Mouse (Mus musculus) adrenal gland, postnatal 14 days (tissue): ENCODE results near the gene Upk3bl. TPM values are rescaled to one million over a fixed set of nuclear protein-coding genes. Genes with fewer than 3 reads are reported as not detected.

Source experiments
- DNase-seq: peaks from one replicate; pipeline ENCODE4 v3.0.0; 2021; ENCODE audit warnings: mixed read lengths
- long read RNA-seq, 2 experiments: library from polyadenylated mRNA; stranded (forward); transcript quantifications; one replicate each; pipeline ENCODE4 v2.0.0; 2021
- total RNA-seq: library from RNA; stranded (reverse); gene quantifications from 2 replicates; pipeline ENCODE4 v1.2.3, GENCODE M21; 2021

Gene Upk3bl
- not detected in 2 replicates for total RNA-seq
- long read RNA-seq, experiment 1, result 0 reads
- long read RNA-seq, experiment 2, result 0 reads

DNA sequence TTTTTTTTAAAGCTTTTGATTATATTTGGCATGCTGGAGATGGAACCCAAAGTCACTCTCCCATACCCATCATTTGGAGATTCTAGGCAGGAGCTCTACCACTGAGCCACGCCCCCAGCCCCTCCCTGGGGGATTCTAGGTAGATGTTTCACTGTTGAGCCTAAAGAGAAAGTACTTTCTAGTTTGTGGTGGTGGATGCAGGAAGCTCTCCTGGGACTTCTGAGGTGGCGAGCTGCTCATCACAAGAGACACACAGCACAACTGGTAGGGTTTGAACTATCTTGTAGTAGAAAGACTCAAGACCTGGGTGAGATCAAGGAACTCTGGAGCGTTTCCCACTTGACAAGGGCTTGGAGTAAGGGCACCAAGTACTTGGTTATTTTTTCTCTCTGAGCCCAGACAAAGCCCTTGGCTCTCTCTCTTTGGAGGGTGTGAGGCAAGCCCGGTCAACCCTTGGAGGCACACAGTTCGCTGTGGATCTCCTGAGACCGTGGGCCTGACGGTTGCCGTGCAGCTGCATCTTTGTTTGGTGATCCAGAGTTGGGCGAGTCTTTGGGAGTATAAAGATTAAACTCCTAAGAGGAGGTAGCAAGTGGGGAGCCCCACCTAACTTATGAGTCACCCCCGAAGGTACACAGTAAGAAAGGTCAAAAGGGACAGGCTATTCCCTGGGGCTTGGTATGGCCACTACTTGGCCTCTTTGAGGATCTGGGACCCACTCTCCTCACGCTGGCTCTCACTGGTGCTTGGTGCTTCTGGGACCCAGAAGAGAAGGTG lies at the start of gene Upk3bl:
Gene Upk3bl, plus strand, starts transcription at position 192 of the 777 bp plus-strand sequence.
- no peak for DNase-seq

DNA sequence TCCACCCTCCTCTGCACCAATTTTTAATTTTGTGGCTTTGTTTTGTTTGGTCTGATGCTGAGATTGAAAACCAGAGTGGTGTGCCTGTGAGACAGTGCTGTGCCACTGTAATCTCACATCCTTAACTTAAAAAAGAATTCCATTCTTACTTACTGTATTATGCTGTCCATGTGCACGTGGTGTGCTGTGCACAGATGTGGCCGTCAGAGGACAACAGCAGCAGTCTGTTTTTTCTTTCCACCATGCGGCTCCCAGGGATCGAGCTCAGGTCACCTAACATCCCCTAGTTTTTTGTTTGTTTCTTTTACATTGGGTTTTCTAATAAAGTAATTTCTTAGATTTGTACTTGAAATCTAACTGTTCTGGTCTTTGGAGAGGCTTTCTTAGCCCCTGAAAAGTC lies 49.8 kb upstream of the Upk3bl start:
- no peak for DNase-seq

DNA sequence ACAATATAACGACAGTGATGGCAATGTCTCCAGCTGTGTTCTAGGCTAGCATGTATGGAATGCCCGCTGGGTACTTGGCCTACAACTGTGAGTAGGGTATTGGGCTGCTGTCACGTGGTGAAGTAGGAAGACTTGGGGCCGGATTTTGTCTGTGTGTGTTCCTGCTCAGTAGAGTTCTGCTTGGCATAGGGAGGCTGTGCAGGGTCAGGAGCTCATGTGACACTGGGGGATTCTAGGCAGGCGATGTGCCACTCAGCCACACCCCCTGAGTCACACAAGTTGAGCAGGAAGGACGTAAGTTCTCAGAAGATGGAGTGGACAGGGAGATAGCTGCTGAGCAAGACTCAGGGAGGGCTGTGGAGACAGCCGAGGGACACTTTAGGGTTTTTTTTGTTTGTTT lies 46.5 kb upstream of the Upk3bl start:
- peak; percentile 61 for DNase-seq

DNA sequence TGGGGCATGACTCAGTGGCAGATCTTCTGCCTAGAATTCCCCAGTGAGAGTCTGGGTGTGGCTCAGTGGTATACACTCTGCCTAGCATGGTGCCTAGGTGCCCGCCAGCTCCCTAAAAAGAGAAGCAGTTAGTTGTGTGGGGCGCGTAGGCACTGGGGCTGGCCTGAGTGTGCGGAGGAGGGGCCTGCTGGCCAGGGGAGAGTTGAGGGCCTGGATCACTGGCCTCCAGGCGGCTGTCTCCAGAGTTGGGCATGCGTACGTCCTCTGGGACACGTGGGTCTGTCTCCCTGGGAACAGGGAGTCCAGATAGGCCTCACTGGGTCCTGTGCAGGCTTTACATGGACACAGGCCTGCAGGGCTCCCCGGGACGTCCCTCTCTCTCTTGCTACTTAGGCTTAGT lies 39.4 kb upstream of the Upk3bl start:
- DNase-seq, result peak; percentile 57

DNA sequence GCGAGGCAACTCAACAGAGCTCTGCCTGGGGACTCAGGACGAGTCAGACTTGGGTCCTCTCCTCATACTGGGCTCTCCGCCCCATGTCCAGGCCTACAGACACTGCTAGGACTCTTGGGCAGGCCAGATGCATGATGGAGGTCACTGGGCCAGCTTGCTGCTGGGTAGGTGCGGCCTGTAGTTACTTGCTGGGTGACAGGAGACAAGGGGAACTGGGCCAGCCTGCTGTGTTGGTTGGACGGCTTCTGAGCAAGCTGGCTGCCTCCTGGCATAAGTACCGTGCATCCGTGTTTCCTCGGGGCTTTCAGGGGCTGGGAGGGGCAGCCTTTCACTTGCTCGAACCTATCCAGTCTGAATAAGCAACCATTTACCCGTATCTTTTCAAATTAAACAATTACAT lies 38.7 kb upstream of the Upk3bl start:
- DNase-seq, result peak; percentile 44

DNA sequence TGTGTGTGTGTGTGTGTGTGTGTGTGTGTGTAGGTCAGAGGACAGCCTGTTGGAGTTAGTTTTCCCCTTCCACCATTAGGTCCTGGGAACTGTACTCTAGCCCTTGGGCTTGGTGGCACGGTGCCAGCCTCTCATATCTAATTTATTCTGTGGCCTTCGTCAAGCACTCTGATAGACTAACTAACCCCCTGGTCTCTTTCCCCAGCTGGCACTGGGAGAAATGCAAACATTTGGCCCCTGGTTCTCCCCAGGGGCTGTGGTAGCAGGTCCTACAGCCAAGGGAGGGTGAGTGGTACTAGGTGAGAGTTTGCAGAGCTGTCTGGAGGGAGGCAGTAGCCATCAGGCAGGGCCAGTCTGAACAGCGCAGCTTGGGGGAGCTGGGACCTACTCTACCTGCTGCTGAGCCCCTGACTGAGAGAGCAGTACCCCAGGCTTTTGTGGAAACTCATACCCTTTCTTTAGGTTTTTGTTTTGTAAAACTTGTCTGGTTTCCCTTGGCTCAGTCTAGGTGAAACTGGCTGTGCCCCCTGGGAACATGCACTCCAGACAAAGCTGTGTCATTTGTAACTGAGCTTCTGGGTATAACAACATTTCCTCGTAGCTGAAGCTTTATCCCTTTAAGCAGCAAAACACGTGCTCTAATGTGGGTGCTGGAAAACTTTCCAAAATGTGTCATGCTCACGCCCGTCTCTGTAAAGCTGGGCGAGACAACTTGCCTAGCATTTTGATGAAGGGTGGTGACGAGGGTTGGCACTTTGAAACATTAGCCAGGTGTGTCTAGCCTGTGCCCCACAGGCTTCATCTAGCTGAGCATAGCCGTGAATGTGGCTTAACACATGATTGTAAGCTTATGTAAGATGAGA lies 38.0 kb upstream of the Upk3bl start:
- peak; percentile 75 for DNase-seq

DNA sequence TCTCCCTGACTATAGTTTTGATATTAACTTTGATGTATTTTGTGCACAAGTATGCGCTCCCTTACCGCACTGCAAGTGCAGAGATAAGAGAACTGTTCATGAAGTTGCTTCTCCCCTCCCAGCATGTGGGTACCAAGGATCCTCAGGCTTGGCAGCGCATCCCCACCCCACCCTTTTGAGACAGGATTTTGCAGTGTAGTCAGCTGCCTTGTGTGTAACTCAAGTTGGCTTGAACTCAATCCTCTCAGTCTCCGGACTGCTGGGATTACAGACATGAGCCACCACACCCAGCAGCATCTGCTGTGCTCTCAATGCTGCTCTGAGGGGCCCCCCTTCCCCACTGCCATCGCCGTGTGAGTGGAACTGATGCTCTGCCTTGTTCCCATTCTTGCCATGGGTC lies 37.0 kb upstream of the Upk3bl start:
- DNase-seq, result no peak

DNA sequence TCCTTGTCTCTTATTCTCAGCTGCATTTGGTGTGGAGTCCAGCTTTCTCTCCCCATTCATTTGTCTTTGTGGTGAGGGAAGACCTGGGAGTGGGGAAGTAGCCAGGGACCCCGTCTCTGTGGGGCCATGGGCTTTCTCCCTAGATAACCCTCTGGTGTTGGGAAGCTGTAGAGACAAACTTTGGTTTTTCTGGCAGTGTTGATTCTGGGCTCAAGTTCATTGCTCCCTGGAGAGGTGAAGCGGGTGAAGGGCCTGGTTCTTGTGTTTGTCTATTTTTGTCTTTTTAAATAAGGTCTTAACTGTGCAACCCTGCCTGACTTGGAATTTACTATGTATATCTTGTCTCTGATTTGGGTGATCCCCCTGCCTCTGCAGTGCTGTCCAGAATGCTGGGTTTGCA lies 35.6 kb upstream of the Upk3bl start:
- DNase-seq, result peak; percentile 29

DNA sequence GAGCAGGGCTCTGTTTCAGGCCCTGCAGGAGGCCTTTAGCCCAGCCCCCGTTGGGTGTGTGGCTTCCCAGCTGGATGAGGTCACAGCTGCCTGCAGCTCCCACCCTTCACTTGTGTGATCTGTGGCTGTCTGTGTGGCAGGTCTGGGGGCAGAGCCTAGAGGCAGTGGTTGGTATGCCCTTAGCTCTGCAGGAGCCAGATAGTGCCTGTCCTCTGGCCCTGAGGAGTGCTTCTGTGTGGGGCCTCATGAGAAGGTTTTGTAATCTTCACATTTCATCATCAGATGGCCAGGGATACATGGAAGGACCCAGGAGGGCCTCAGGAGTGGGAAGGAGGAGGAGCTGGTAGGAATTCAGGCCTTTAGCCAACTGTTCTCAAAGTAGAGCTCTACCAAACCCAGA lies 34.4 kb upstream of the Upk3bl start:
- peak; percentile 39 for DNase-seq

DNA sequence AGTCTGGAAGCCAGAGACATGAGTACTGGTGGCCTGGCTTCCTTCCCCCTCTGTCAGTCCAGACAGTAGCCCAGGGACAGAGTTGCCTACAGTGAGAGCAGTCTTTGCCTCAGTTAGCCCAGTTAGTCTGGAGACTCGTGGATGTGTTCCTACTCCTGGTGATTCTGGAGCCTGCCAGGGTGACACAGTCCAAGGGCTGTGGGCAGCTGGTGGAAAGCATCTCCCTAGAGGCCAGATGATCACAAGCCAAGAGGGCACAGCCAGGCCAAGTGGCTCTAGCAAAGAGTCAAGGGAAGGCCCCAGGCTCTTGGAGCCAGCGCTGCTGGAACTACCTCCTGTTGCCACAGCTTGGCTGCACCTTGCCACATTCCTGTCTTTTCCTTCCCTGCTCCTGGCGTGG lies 28.6 kb upstream of the Upk3bl start:
- DNase-seq, result peak; percentile 76

DNA sequence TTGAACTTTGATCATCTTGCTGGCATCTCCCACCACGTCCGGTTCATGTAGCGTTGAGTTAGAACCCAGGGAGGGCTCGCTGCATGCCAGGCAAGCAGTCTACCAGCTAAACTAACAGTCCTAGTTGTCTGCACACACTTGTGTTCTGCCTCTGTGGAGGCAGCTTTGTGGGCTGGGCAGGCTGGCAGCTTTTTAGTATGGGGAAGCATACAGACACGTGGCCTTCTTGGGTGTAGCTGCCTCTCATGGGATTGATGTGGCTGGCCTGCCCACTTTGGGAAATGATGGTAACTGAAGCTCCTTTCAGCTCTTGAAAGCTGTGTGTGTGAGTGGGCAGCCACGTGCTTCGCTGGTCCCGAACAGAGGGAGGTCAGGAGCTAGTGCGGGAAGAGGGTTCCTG lies 27.4 kb upstream of the Upk3bl start:
- no peak for DNase-seq

DNA sequence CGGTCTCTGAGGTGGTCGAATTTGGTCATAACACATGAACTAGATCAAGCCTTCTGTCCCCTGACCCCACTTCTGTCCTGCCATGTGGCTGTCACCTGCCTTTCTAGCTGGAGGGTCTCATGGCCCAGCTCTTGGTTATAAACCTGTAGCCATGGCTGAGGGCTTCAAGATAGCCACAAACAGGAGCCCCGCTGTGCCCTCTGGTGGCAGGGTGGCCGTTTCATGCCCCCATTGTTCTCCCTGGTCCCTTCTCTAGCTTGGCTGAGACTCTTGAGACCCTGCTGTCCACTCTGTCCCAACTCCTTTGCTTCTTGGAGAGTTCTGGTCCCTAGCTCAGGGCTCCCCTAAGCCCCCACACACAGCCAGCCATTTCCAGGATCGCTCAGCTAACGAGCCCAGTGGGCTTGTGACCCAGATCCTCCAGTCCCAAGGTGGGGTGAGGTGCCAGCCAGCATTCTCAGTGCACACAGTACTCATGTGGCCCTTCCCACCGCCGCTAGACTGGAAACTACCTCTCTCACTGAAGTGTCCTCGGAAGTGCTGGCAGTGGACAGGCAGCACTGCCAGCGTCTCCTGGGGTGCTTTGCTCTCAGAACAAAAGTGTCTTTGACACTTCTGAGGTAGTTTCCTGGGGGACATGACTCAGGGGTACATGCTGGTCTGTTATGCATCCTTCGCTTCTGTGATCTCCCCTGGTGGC lies 26.5 kb upstream of the Upk3bl start:
- no peak for DNase-seq

DNA sequence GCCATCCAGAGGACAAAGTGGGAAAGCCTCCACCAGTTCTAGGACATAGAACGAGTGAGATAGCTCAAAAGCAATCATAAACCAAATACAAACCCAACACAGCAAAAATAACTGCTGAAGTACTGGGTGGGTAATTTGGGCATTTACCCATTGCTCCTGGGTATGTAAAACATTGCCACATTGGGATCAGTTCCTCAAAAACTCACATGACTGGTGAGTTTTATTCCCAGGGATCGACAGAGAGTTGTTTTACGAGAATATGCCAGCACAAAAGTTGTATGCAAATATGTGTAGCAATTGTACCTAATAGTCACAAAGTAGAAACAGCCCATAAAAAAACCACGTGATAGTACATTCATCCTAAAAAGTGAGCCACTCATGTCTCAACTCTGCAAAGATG lies 19.4 kb upstream of the Upk3bl start:
- no peak for DNase-seq

DNA sequence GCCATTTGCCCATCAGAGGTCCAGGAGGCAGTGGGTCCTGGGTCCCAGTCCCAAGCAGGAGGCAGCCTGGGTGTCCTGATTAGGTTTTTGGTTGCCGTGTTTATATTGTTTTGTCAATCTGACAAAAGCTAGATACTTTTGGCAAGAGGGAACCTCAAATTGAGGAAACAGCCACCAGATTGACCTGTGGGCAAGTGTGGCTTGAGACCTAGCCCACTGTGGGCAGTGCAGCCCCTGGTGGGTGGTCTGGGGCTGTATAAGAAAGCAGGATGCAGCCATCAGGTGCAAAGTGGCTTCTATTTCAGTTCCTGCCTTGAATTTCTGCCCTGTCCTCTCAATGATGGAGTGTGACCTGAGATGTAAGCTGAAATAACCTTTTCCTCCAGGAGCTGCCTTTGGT lies 19.0 kb upstream of the Upk3bl start:
- DNase-seq, result no peak

DNA sequence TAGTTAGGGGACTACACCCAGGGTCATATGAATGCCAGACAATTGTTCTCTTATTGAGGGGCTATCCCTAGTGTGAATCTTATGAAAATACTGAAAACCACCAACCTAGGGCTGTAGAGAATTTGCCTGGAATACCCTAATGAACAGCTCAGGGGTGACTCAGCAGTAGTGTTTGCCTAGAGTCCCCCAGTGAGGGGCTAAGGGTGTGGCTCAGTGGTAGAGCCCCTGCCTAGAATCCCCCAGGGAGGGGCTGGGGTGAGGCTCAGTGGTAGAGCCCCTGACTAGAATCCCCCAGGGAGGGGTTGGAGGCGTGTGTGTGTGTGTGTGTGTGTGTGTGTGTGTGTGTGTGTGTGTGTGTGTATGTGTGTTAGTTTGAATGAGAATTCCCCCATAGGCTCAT lies 17.6 kb upstream of the Upk3bl start:
- DNase-seq, result no peak

DNA sequence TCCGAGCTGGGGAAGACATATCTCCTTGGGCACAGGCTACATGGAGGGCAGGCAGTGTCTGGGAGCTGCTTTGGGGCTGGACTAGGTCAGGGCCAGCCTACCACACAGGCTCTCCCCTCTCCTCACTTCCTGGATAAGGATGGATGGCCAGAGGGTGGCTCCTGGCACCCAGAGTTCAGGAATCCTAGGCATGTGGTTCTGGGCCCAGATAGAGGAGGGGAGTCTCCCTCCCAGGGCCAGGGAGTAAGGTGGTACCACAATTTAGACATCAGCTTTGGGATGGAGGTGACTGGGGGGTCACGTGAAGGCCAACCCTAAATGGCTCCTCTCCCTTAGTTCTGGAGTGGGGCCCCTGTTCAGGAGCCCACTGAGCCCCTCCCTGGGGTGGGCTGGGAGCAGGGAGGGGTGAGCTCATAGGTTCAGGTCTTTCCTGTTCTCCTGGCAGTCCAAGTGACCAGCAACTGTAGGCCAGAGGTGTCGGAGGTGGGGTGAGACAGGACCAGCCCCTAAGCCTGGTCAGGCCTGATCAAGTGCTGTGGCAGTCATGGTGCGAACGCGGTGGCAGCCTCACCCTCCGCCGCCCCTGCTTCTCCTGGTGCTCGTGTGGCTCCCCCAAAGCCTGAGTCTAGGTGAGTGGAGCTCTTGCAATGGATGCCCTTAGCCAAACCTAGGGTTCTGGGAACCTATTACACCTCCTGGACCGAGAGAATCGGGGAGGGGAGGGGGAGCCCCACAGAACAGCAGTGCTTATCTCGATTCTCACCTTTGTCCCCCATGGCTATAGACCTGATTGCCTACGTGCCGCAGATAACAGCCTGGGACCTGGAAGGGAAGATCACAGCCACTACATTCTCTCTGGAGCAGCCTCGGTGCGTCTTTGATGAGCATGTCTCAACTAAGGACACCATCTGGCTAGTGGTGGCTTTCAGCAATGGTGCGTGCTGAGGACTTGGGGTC lies 15.8 kb upstream of the Upk3bl start, which contains the start of gene Upk3b:
Gene Upk3b, plus strand, starts transcription at position 239 of the 957 bp plus-strand sequence.
- DNase-seq, result no peak

DNA sequence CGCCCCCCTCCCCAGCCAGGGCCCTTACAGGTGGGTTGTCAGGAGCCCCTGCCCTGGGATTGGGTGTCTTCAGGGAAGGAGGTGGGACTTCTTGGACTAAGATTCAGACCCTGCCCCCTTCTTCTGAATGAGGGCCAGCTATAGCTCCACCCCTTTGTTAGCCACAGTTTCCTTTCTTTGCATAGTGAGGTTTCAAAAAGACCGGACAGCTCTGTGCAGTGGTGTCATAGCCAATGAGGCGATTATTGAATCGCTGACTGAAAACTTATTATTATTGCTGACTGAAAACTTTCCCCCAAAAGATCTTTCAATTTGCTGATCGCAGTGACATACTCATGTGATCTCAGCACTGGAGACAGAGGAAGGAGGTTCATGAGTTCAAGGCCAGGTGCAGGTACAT lies 14.1 kb upstream of the Upk3bl start:
- no peak for DNase-seq

DNA sequence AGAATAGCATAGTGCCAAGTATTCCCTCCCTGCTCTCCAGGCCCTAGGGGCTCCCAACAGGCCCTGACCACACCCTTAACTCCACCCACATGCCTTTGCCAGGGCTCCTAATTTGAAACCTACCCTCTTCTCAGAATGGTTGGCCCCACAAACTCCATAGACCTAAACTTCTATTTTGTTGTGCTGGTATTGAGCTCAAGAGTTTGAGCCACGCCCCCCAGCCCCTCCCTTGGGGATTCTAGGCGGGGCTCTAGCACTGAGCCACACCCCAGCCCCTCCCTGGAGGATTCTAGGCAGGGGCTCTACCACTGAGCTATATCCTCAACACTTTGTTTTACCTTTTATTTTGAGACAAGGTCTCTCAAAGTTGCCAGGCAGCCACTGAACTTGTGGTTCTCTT lies 13.0 kb upstream of the Upk3bl start:
- DNase-seq, result no peak

DNA sequence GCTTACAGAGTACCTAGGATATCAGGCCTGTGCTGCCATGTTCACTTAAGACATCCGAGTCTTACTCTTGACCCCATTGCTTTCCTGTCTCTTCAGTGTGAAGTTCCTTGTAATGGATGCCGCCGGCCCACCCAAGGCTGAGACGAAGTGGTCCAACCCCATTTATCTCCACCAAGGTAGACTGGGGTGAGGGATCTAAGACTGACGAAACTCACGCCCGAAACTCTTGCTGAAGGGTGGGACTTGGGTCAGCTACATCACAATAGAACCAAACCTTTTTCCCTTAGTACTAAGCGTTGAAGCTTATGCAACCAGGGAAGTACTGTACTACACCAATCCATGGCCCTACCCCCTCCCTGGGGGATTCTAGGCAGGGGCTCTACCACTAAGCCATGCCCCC lies 12.6 kb upstream of the Upk3bl start:
- DNase-seq, result no peak

DNA sequence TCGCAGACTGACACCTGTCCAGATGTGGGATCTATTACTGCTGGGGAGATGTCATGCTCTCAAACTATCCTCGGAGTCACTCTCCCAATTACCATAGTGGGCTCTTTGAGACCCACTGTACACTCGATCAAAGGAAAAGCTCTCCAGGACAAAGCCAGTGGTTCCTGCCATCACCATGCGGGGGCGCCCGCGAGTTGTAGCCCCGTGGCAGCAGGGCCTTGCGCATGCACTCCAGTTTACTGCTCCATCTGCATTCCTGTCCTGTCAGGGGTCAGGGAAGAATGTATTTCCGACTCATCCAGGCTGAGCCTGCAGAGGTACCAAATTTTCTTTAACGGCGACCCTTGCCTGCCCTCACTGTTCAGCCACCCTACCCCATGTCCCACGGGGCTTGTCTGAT lies 9.4 kb upstream of the Upk3bl start:
- DNase-seq, result peak; percentile 51

DNA sequence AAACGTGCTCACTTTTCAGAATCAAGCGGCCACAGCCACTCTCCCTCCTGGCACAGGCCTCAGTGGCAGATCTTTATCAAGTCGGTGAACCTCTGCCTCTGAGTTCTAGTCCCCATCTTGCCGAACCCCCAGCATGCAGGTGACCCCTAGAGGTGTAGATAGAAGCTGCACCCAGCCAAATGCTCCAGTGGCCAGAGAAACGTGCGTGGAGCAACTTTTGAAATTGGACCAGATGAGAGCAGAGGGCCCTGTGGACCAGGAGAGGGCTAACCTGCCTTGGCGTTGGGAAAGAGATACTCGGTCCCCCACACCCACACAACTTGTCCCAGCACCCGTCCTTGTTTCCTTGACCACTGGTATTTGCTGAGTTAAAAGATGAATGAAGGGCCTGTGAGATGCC lies 8.9 kb upstream of the Upk3bl start:
- peak; percentile 55 for DNase-seq

DNA sequence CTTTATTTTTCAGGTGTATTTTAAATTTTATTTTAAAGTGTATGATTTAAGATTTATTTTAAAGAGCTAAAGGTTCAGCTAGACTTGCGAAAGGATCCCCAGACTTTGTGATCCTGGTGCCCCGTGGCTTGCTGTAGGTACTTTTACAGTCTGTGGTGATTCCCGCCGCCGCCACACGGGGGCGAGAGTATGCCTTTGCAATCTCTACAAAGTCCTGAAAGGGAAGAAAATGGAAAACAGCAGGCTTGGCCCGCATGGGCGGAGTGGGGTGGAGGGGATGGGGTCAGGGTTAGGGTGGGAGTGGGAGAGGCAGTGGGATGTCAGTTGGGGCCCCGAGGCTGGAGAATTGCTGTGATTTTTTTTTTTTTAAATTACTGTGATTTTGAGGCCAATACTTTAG lies 8.3 kb upstream of the Upk3bl start:
- DNase-seq, result peak; percentile 91
